Mouse (Mus musculus): Measurements from ENCODE around the gene Sumf1. TPM values are rescaled to one million over a fixed set of nuclear protein-coding genes. Genes with fewer than 3 reads are reported as not detected.

The Sumf1 gene
- total and polyA plus RNA-seq, 3 experiments, result 16.0 to 25.9 (median 22.8) TPM

DNA sequence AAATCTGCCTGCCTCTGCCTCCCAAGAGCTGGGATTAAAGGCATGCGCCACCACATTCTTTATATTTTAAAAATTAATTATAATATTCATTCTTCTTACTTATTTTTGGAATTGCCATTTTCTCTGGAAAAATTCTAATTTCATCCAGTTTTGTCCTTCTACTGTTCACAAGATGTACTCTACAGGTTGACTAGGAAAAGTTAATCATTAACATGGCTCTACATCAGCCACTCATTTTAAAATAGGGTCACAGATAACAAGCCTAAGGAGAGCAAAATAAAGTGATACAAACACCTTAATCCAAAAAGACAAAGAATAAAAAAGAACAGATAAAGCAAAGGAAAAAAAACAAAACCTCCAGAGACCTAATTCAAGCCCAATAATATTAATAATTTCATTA lies 70.4 kb downstream of the Sumf1 start:
- Histone ChIP-seq H3K4me1 (ENCODE audit: insufficient read depth, low read depth, low read length) (no peaks in the 10 kb centered on the region), H3K9me3 (replicated peaks) (no peaks in the 10 kb centered on the region), H3K4me3 (ENCODE audit: low read depth, low read length) (no peak overlapping the region), H3K36me3 (replicated peaks) (peaks cover 14% of the 10 kb centered on the region), H3K27me3 (ENCODE audit: insufficient read depth, low read length) (no peaks in the 10 kb centered on the region)
- DNase-seq (ENCODE audit: low spot score) (no peak), ATAC-seq (ENCODE audit: extremely low read depth, insufficient number of reproducible peaks, low FRiP score, poor library complexity, severe bottlenecking) (no peak)
- TF ChIP-seq CTCF (IDR thresholded peaks at IDR 0.05; ENCODE audit: low read depth, low read length), result no peak
- no peak for TF ChIP-seq GATA2 (IDR thresholded peaks at IDR 0.05; ENCODE audit: borderline replicate concordance, low read depth, low read length)
- no peak for TF ChIP-seq POLR2AphosphoS5 (IDR thresholded peaks at IDR 0.05; ENCODE audit: insufficient replicate concordance, low read depth, low read length)
- TF ChIP-seq GATA1 (IDR thresholded peaks at IDR 0.05; ENCODE audit: borderline replicate concordance, low read length), result no peak
- TF ChIP-seq TAL1 (conservative IDR thresholded peaks at IDR 0.05; ENCODE audit: low read depth, low read length), result no peak

DNA sequence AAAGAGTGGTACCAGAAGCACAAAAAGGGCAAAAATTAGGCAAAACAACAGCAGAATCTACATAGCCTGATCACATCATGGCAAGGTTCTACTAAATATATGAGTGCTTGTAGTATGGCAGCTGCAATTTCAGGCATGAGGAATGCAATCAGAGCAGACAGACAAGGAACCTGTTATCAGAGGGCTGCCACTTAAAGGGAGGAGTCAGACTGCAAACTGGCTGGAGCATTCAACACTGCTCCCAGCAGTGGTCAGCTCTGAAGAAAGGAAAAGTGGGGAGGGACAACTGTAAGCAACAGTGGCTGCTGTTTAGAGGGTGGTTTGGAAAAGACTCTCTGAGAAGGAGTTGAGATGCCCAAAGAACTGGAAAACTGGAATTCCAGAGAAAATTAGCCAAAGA lies 73.7 kb downstream of the Sumf1 start:
- ATAC-seq (ENCODE audit: extremely low read depth, insufficient number of reproducible peaks, low FRiP score, poor library complexity, severe bottlenecking), result no peak

DNA sequence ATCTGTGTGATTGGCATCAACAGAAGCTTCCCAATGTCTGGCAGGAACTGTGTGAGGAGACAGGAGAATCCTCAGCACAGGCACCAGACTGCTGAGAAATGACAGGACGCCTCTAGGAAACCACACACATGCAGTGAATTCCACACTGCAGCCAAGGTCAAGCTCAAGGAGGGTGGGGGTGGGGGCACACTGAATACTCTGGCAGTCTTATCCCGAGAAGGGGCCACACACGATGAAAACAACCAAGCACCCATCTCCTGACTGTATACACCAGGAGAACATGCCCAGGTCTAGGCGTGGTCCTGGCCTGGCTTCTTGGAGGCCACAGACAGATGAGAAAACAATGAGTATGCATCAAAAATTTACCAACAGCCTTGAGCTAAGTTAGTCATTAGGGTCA lies 75.0 kb downstream of the Sumf1 start:
- H3K4me3 ChIP-seq (ENCODE audit: low read depth, low read length), result no peak overlapping the region
- H3K9me3 ChIP-seq (replicated peaks), result no peaks in the 10 kb centered on the region
- H3K27me3 ChIP-seq (ENCODE audit: insufficient read depth, low read length), result no peaks in the 10 kb centered on the region
- H3K4me1 ChIP-seq (ENCODE audit: insufficient read depth, low read depth, low read length), result no peaks in the 10 kb centered on the region
- TF ChIP-seq TAL1 (conservative IDR thresholded peaks at IDR 0.05; ENCODE audit: low read depth, low read length), result no peak
- TF ChIP-seq POLR2AphosphoS5 (IDR thresholded peaks at IDR 0.05; ENCODE audit: insufficient replicate concordance, low read depth, low read length), result no peak
- TF ChIP-seq CTCF (IDR thresholded peaks at IDR 0.05; ENCODE audit: low read depth, low read length), result no peak
- ATAC-seq (ENCODE audit: extremely low read depth, insufficient number of reproducible peaks, low FRiP score, poor library complexity, severe bottlenecking) (no peak; the same call in 1 of the 2 replicates), DNase-seq (ENCODE audit: low spot score) (no peak)
- peaks cover 18% of the 10 kb centered on the region for H3K36me3 ChIP-seq (replicated peaks)

More for the DNA sequence above, 73.7 kb downstream of the Sumf1 start:
- H3K9me3 ChIP-seq (replicated peaks), result no peaks in the 10 kb centered on the region
- no peak for DNase-seq (ENCODE audit: low spot score)
- no peak for TF ChIP-seq TAL1 (conservative IDR thresholded peaks at IDR 0.05; ENCODE audit: low read depth, low read length)
- no peak for TF ChIP-seq GATA1 (IDR thresholded peaks at IDR 0.05; ENCODE audit: borderline replicate concordance, low read length)
- no peak for TF ChIP-seq POLR2AphosphoS5 (IDR thresholded peaks at IDR 0.05; ENCODE audit: insufficient replicate concordance, low read depth, low read length)
- no peaks in the 10 kb centered on the region for H3K27me3 ChIP-seq (ENCODE audit: insufficient read depth, low read length)
- peaks cover 15% of the 10 kb centered on the region for H3K36me3 ChIP-seq (replicated peaks)
- H3K4me1 ChIP-seq (ENCODE audit: insufficient read depth, low read depth, low read length), result no peaks in the 10 kb centered on the region
- H3K4me3 ChIP-seq (ENCODE audit: low read depth, low read length), result no peak overlapping the region

DNA sequence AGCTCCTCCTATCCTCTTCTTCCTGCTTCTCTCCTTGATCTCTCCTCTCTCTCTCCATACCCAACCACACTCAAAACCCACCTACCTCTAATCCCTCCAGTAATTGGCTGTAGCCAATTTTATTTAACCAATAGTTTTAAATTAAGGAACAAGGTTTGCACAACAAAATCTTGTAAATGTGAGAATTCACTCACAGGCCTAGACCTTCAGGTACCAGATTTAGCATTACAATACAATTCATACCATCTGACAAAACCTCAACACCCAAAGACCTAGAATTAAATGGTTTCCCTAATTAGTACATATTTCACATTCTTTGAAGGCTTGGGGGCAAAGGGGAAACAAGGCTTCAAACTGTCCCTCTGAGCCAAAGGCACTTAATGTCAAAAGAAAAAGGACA lies 78.0 kb downstream of the Sumf1 start:
- Histone ChIP-seq H3K36me3 (replicated peaks) (peaks cover 25% of the 10 kb centered on the region), H3K9me3 (replicated peaks) (no peaks in the 10 kb centered on the region), H3K4me1 (ENCODE audit: insufficient read depth, low read depth, low read length) (no peaks in the 10 kb centered on the region), H3K4me3 (ENCODE audit: low read depth, low read length) (no peak overlapping the region), H3K27me3 (ENCODE audit: insufficient read depth, low read length) (no peaks in the 10 kb centered on the region)
- TF ChIP-seq GATA1 (IDR thresholded peaks at IDR 0.05; ENCODE audit: borderline replicate concordance, low read length) (no peak), TAL1 (conservative IDR thresholded peaks at IDR 0.05; ENCODE audit: low read depth, low read length) (no peak), GATA2 (IDR thresholded peaks at IDR 0.05; ENCODE audit: borderline replicate concordance, low read depth, low read length) (no peak), POLR2AphosphoS5 (IDR thresholded peaks at IDR 0.05; ENCODE audit: insufficient replicate concordance, low read depth, low read length) (no peak), CTCF (IDR thresholded peaks at IDR 0.05; ENCODE audit: low read depth, low read length) (no peak)
- ATAC-seq (ENCODE audit: extremely low read depth, insufficient number of reproducible peaks, low FRiP score, poor library complexity, severe bottlenecking) (no peak), DNase-seq (ENCODE audit: low spot score) (no peak)

DNA sequence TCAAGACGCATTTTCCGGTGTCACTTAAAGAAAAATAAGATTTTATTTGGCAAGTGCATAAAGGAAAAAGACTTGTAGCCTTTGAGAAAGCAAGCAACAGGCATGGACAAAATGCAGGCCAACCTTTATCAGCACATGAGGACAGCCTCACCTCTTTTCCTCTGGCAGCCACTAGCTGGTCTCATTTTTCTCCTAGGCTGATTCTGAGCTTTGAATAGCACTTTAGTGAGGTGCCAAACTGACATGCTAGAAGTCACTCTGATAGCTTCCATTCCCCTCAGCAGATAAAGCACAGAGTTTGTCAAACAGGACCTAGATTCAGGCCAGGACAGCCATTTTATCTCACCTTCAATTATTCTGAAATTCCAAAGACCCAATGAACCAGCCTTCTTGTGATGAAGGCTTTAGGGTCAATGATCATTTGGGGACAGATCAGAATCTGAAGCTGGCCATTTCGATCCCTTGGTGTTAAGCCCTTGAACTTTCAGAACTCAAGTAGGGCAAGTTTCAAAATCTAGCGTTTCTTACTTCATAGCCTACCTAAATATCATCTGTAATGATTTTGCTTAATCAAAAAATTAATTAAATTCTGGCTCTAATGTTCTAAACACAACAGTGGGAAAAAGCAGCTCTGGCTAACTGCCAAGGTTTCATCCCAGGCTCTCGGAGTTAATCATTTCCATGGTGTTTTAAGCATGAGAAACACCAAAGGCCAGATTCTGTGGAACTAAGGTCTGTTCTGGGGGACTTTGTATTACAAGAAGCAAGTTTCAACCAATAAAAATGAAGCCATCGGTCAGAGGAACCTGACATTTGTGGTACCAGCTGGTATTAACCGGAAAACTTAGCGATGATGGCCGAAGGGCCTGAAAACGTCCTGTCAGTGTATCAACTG lies 83.2 kb downstream of the Sumf1 start:
- ATAC-seq (ENCODE audit: extremely low read depth, insufficient number of reproducible peaks, low FRiP score, poor library complexity, severe bottlenecking) (no peak), DNase-seq (ENCODE audit: low spot score) (no peak)
- TF ChIP-seq CTCF (IDR thresholded peaks at IDR 0.05; ENCODE audit: low read depth, low read length) (no peak), TAL1 (conservative IDR thresholded peaks at IDR 0.05; ENCODE audit: low read depth, low read length) (no peak), GATA2 (IDR thresholded peaks at IDR 0.05; ENCODE audit: borderline replicate concordance, low read depth, low read length) (no peak), GATA1 (IDR thresholded peaks at IDR 0.05; ENCODE audit: borderline replicate concordance, low read length) (no peak), POLR2AphosphoS5 (IDR thresholded peaks at IDR 0.05; ENCODE audit: insufficient replicate concordance, low read depth, low read length) (no peak)
- Histone ChIP-seq H3K9me3 (replicated peaks) (no peaks in the 10 kb centered on the region), H3K4me3 (ENCODE audit: low read depth, low read length) (no peak overlapping the region), H3K36me3 (replicated peaks) (peaks cover 12% of the 10 kb centered on the region), H3K4me1 (ENCODE audit: insufficient read depth, low read depth, low read length) (peaks cover 6% of the 10 kb centered on the region), H3K27me3 (ENCODE audit: insufficient read depth, low read length) (no peaks in the 10 kb centered on the region)

DNA sequence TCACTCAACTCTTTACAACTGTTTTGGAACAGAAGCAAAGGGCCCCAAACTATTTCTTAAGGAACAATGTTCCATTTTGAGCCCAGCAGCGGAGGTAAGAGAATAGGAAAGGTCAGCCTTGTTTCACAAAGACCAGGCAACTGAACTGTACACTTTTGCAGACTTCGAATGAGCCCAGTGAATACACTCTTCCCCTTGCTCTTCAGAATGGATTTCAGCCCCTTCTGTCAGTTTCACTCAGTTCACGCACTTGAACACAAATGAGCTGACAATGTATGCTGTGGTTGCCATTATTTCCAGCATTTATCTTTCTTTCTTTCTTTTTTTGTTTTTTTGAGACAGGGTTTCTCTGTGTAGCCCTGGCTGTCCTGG lies 86.5 kb downstream of the Sumf1 start:
- TF ChIP-seq CTCF (IDR thresholded peaks at IDR 0.05; ENCODE audit: low read depth, low read length) (no peak), GATA2 (IDR thresholded peaks at IDR 0.05; ENCODE audit: borderline replicate concordance, low read depth, low read length) (no peak), TAL1 (conservative IDR thresholded peaks at IDR 0.05; ENCODE audit: low read depth, low read length) (no peak), GATA1 (IDR thresholded peaks at IDR 0.05; ENCODE audit: borderline replicate concordance, low read length) (no peak), POLR2AphosphoS5 (IDR thresholded peaks at IDR 0.05; ENCODE audit: insufficient replicate concordance, low read depth, low read length) (no peak)
- no peak for DNase-seq (ENCODE audit: low spot score)
- Histone ChIP-seq H3K4me3 (ENCODE audit: low read depth, low read length) (no peak overlapping the region), H3K4me1 (ENCODE audit: insufficient read depth, low read depth, low read length) (peaks cover 6% of the 10 kb centered on the region), H3K36me3 (replicated peaks) (peaks cover 7% of the 10 kb centered on the region), H3K9me3 (replicated peaks) (no peaks in the 10 kb centered on the region), H3K27me3 (ENCODE audit: insufficient read depth, low read length) (peaks cover 3% of the 10 kb centered on the region)
- no peak for ATAC-seq (ENCODE audit: extremely low read depth, insufficient number of reproducible peaks, low FRiP score, poor library complexity, severe bottlenecking)
